Comparison of ENCODE assay signal across 19 mouse cellular contexts in genomic region chr6:89337574-89337973, GRCm38 (mm10). TPM values are rescaled to one million over a fixed set of nuclear protein-coding genes. Genes with fewer than 3 reads are reported as not detected.
DNase-seq lines count a peak whose midpoint lies in the region; ATAC-seq and TF ChIP-seq lines count a peak whose summit lies in the region.
"Had no signal": no experiment of that assay in that cellular context is flagged by ENCODE, and none has a peak within 500 bp of the region (broad histone marks: within the 10 kb centered on the region; RNA-seq: fewer than 3 reads in every experiment).

No protein-coding gene starts in this region.

- no peak overlapping the region for H3K4me2 ChIP-seq in kidney, embryonic 16.5 days (replicated peaks; ENCODE audit: low read depth, low read length)
- H3K4me2 ChIP-seq in CH12.LX (ENCODE audit: insufficient read depth, low read depth, poor library complexity, severe bottlenecking): no peak overlapping the region
- H3K4me2 ChIP-seq: limb, embryonic 12.5 days; liver, embryonic 13.5 days; lung, embryonic 15.5 days; midbrain, embryonic 15.5 days had no signal

- no peaks in the 10 kb centered on the region for H3K9me3 ChIP-seq in kidney, embryonic 16.5 days (ENCODE audit: low read length)
- no peaks in the 10 kb centered on the region for H3K9me3 ChIP-seq in CH12.LX (replicated peaks; ENCODE audit: low read length)
- H3K9me3 ChIP-seq: limb, embryonic 12.5 days; liver, embryonic 13.5 days; lung, embryonic 15.5 days; midbrain, embryonic 15.5 days had no signal

- H3K36me3 ChIP-seq in kidney, adult 2 months (ENCODE audit: control insufficient read depth, insufficient read depth, low read length): no peaks in the 10 kb centered on the region; the same call in 1 of the 2 replicates
- H3K36me3 ChIP-seq in kidney, embryonic 16.5 days (ENCODE audit: insufficient read depth, low read length): peaks cover 89% of the 10 kb centered on the region
- H3K36me3 ChIP-seq in CH12.LX (replicated peaks in 1 of 2; ENCODE audit: control insufficient read depth in 1 of 2, insufficient read depth in 1 of 2, low read length in 1 of 2): peaks cover 81 to 98% of the 10 kb centered on the region in 2 experiments

- H3K9ac ChIP-seq in kidney, embryonic 16.5 days (replicated peaks; ENCODE audit: low read length): no peak overlapping the region
- peak overlapping the region; percentile 25; the same call in 1 of the 2 replicates for H3K9ac ChIP-seq in CH12.LX (ENCODE audit: insufficient read depth, low read depth)
- H3K9ac ChIP-seq: limb, embryonic 12.5 days; liver, embryonic 13.5 days; lung, embryonic 15.5 days; midbrain, embryonic 15.5 days had no signal

- no peak overlapping the region for H3K4me3 ChIP-seq in kidney, adult 2 months (ENCODE audit: insufficient read depth, low read depth, low read length)
- no peak overlapping the region for H3K4me3 ChIP-seq in kidney, embryonic 16.5 days (ENCODE audit: low read length)
- H3K4me3 ChIP-seq in CH12.LX (replicated peaks in 1 of 3; ENCODE audit: low read depth in 2 of 3, low read length in 2 of 3, poor library complexity in 1 of 3): peak overlapping the region in 1 of 3 experiments; percentile 25
- no peak overlapping the region for H3K4me3 ChIP-seq in bone marrow, adult 2 months (replicated peaks; ENCODE audit: control insufficient read depth, low read depth, low read length)
- H3K4me3 ChIP-seq: left cerebral cortex, adult 2 months; limb, embryonic 12.5 days; liver, embryonic 13.5 days; lung, embryonic 15.5 days; midbrain, embryonic 15.5 days had no signal

- dilution Hi-C loops in CH12.LX (cut with MboI; ENCODE audit: extremely low pct_ligation_motif_present, extremely low pct_unique_long_range_greater_than_20kb, low sequenced_read_pairs): no loop called here

- 80% methylated on average over 9 of the region's 9 CpGs for WGBS in kidney, adult 2 months
- 91% methylated on average over 9 of the region's 9 CpGs for WGBS in kidney, embryonic 16.5 days
- WGBS in bone marrow, adult 2 months: 72% methylated on average over 9 of the region's 9 CpGs

- no peak for ATAC-seq in kidney, embryonic 16.5 days (ENCODE audit: low FRiP score, low TSS enrichment)
- no peak for ATAC-seq in erythroid progenitor cell, adult 5-6 weeks (replicated peaks; ENCODE audit: low FRiP score, poor library complexity, severe bottlenecking)
- ATAC-seq in activated CD4-positive, CD25-positive, alpha-beta regulatory T cell, adult 4 months: no peak
- ATAC-seq: inflammation-experienced regulatory T-cells, adult 6 months; midbrain, embryonic 15.5 days; Patski had no signal

- DNase-seq in adrenal gland, postnatal 10 days: peak; percentile 82
- DNase-seq in adrenal gland, postnatal 4 days (ENCODE audit: low spot score in 2 of 2): no peak
- DNase-seq in kidney, adult 2 months: peak; percentile 29
- peak; percentile 64 for DNase-seq in CH12.LX (ENCODE audit: extremely low read depth)
- DNase-seq: cerebellum, postnatal 25 days; kidney, adult 9 months; liver, embryonic 13.5 days; retina, postnatal 1 day; thymus, adult 2 months had no signal

- no peaks in the 10 kb centered on the region for H3K79me2 ChIP-seq in CH12.LX (replicated peaks; ENCODE audit: control insufficient read depth, extremely low read depth, insufficient read depth, poor library complexity, severe bottlenecking)

- in situ Hi-C loops in CH12.LX (cut with MboI; ENCODE audit: low pct_ligation_motif_present, low pct_unique_long_range_greater_than_20kb, low sequenced_read_pairs): no loop called here

- TF ChIP-seq POLR2A in kidney, adult 2 months (IDR thresholded peaks at IDR 0.05; ENCODE audit: low read depth, low read length): no peak
- no peak for TF ChIP-seq POLR2A in CH12.LX (IDR thresholded peaks at IDR 0.05; ENCODE audit: low read depth, low read length)
- TF ChIP-seq POLR2A in bone marrow, adult 2 months (IDR thresholded peaks at IDR 0.05; ENCODE audit: borderline replicate concordance, control insufficient read depth, low read depth, low read length): no peak

- TF ChIP-seq EP300 in CH12.LX (IDR thresholded peaks at IDR 0.05; ENCODE audit: low read length): no peak

- no peak for TF ChIP-seq RAD21 in CH12.LX (IDR thresholded peaks at IDR 0.05; ENCODE audit: low read depth, low read length)

- no peak overlapping the region for H3K27ac ChIP-seq in kidney, adult 2 months (ENCODE audit: insufficient read depth, low read depth, low read length)
- H3K27ac ChIP-seq in kidney, embryonic 16.5 days (ENCODE audit: low read length): no peak overlapping the region
- H3K27ac ChIP-seq in CH12.LX (ENCODE audit: insufficient read depth, low read depth): peak overlapping the region; percentile 68
- peak overlapping the region; percentile 9; the same call in 1 of the 2 replicates for H3K27ac ChIP-seq in bone marrow, adult 2 months (ENCODE audit: control insufficient read depth, insufficient read depth, low read depth, low read length, poor library complexity)
- H3K27ac ChIP-seq: limb, embryonic 12.5 days; liver, embryonic 13.5 days; lung, embryonic 15.5 days had no signal

- H3K4me1 ChIP-seq in kidney, adult 2 months (ENCODE audit: control insufficient read depth, insufficient read depth, low read length): no peaks in the 10 kb centered on the region
- no peaks in the 10 kb centered on the region for H3K4me1 ChIP-seq in kidney, embryonic 16.5 days (ENCODE audit: insufficient read depth, low read length)
- peaks cover 24 to 68% of the 10 kb centered on the region in 2 experiments for H3K4me1 ChIP-seq in CH12.LX (ENCODE audit: control insufficient read depth in 1 of 2, insufficient read depth in 2 of 2)
- no peaks in the 10 kb centered on the region for H3K4me1 ChIP-seq in bone marrow, adult 2 months (ENCODE audit: control insufficient read depth, insufficient read depth, low read length)
- H3K4me1 ChIP-seq: limb, embryonic 12.5 days; liver, embryonic 13.5 days had no signal

- TF ChIP-seq CTCF in kidney, adult 2 months (conservative IDR thresholded peaks at IDR 0.05; ENCODE audit: insufficient read depth, insufficient read length, low read depth, low read length): no peak
- TF ChIP-seq CTCF in CH12.LX (conservative IDR thresholded peaks at IDR 0.05 in 1 of 2, IDR thresholded peaks at IDR 0.05 in 1 of 2; ENCODE audit: low read depth in 2 of 2, low read length in 2 of 2): no peak
- TF ChIP-seq CTCF in bone marrow, adult 2 months (IDR thresholded peaks at IDR 0.05; ENCODE audit: control insufficient read depth, insufficient read depth, low read length): no peak

- no peaks in the 10 kb centered on the region for H3K27me3 ChIP-seq in kidney, adult 2 months (replicated peaks; ENCODE audit: control insufficient read depth, insufficient read depth, low read length)
- no peaks in the 10 kb centered on the region for H3K27me3 ChIP-seq in kidney, embryonic 16.5 days (ENCODE audit: insufficient read depth, low read length)
- no peaks in the 10 kb centered on the region for H3K27me3 ChIP-seq in CH12.LX (replicated peaks)
- H3K27me3 ChIP-seq: limb, embryonic 12.5 days; liver, embryonic 13.5 days; lung, embryonic 15.5 days; midbrain, embryonic 15.5 days; Patski had no signal

TF ChIP-seq in CH12.LX, 34 proteins besides CTCF, POLR2A, EP300 and RAD21:
- TF ChIP-seq NELFE (IDR thresholded peaks at IDR 0.05; ENCODE audit: low read depth, low read length) (no peak), MAX (IDR thresholded peaks at IDR 0.05; ENCODE audit: low read length) (no peak), MEF2A (IDR thresholded peaks at IDR 0.05; ENCODE audit: borderline replicate concordance, low read depth, low read length) (peak; percentile 64; the same call in 1 of the 2 replicates), ZC3H11A (IDR thresholded peaks at IDR 0.05; ENCODE audit: low read depth, low read length) (no peak), PAX5 (IDR thresholded peaks at IDR 0.05; ENCODE audit: low read length) (no peak), NRF1 (IDR thresholded peaks at IDR 0.05; ENCODE audit: low read depth, low read length) (no peak), ETS1 (conservative IDR thresholded peaks at IDR 0.05; ENCODE audit: low read depth, low read length) (peak; percentile 21; the same call in 1 of the 2 replicates)

RNA-seq across cellular contexts. Expression of gene Plxna1, which starts 24.8 kb away (rescaled TPM):
- total RNA-seq in adrenal gland, postnatal 10 days (2021): 10 to 100 TPM; 47.7 to 56.6 TPM
- total RNA-seq in adrenal gland, postnatal 4 days (2021): 10 to 100 TPM; 67.4 to 77.6 TPM
- 33.1 and 33.2 TPM in 2 replicates for polyA plus RNA-seq in kidney, adult 2 months (2012; rRNA removed)
- 12.1 and 19.5 TPM in 2 replicates for polyA plus RNA-seq in kidney, embryonic 16.5 days (2015; fragmentation: Nextera tagmentation; extraction: Ambion mirVana)
- total RNA-seq in CH12.LX (2012; rRNA removed): 11.7 and 18.5 TPM in 2 replicates
- total RNA-seq in CH12.LX (2014; rRNA removed): 7.1 and 8.9 TPM in 2 replicates
- 23.6 and 29.5 TPM in 2 replicates for polyA plus RNA-seq in CH12.LX (2012; ENCODE audit: insufficient read length, low read depth)
- polyA plus RNA-seq in bone marrow, adult 2 months (2011; ENCODE audit: insufficient read depth, insufficient read length, low replicate concordance, missing spikeins): 3.2 and 4.4 TPM in 2 replicates
- total RNA-seq in erythroid progenitor cell, adult 5-6 weeks (2015; ENCODE audit: low replicate concordance): 2.9 and 4.6 TPM in 2 replicates
- 0.30 and 5.3 TPM in 2 replicates for total RNA-seq in erythroid progenitor cell, adult 5-6 weeks (2017; ENCODE audit: low replicate concordance)
- under 1 TPM; 0.52 to 0.99 TPM for polyA plus RNA-seq in activated CD4-positive, CD25-positive, alpha-beta regulatory T cell, adult 4 months (2017; shearing (Covaris generic))

Comparison
In these comparisons a context has a peak if more than half of its experiments do, and no peak if none do; other contexts are left out.
1. DNase-seq: peak in adrenal gland, postnatal 10 days (single experiment), kidney, adult 2 months (single experiment) and CH12.LX (single experiment); none in adrenal gland, postnatal 4 days (0 of 2).
2. H3K27ac ChIP-seq: peak in CH12.LX (single experiment) and bone marrow, adult 2 months (single experiment); none in kidney, adult 2 months (single experiment) and kidney, embryonic 16.5 days (single experiment).